11 mouse cellular contexts compared by ENCODE assay signal in the genomic region with DNA sequence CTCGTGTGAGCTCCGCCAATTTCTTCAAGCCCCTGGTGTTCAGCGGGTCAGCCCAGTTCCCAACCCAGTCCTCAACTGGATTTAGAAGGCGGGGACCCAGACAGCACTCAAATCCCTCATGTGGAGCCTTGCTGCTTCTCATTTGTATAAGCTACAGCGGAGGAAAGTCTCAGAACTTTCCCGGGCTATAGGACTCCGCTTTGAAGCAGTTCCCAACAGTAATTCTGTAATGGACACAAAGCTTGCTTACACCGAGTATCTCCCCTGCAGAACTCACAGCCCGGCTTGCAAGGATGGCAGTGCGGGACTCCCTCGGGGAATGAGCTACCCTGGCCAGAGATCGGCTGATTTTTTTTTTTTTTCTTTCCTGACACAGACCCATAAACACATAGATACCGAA. TPM values are rescaled to one million over a fixed set of nuclear protein-coding genes. Genes with fewer than 3 reads are reported as not detected.
DNase-seq lines count a peak whose midpoint lies in the region; ATAC-seq and TF ChIP-seq lines count a peak whose summit lies in the region.
"Had no signal": no experiment of that assay in that cellular context is flagged by ENCODE, and none has a peak within 500 bp of the region (broad histone marks: within the 10 kb centered on the region; RNA-seq: fewer than 3 reads in every experiment).

No protein-coding gene starts in this region.

- no peak overlapping the region for H3K27ac ChIP-seq in lung, embryonic 14.5 days (ENCODE audit: low read depth)
- peak overlapping the region; percentile 85 for H3K27ac ChIP-seq in forebrain, embryonic 15.5 days (replicated peaks)
- H3K27ac ChIP-seq in limb, embryonic 12.5 days = no peak overlapping the region
- H3K27ac ChIP-seq in neural tube, embryonic 14.5 days (ENCODE audit: low read depth, low read length) = no peak overlapping the region
- H3K27ac ChIP-seq in layer of hippocampus, adult 2 months = no peak overlapping the region

- H3K9me3 ChIP-seq in lung, embryonic 14.5 days (ENCODE audit: low read depth, low read length) = peaks cover 5% of the 10 kb centered on the region; the same call in 1 of the 2 replicates
- H3K9me3 ChIP-seq in forebrain, embryonic 15.5 days = no peaks in the 10 kb centered on the region
- peaks cover 20% of the 10 kb centered on the region for H3K9me3 ChIP-seq in limb, embryonic 12.5 days
- H3K9me3 ChIP-seq in neural tube, embryonic 14.5 days (ENCODE audit: control insufficient read depth, low read length) = no peaks in the 10 kb centered on the region

- peaks cover 29% of the 10 kb centered on the region; the same call in 1 of the 2 replicates for H3K27me3 ChIP-seq in lung, embryonic 14.5 days (ENCODE audit: insufficient read depth, low read length)
- H3K27me3 ChIP-seq in forebrain, embryonic 15.5 days = 0 out of 2 replicates have a peak, but pooled peaks cover 9% of the 10 kb centered on the region
- H3K27me3 ChIP-seq in limb, embryonic 12.5 days = peaks cover 53% of the 10 kb centered on the region
- peaks cover 67% of the 10 kb centered on the region for H3K27me3 ChIP-seq in neural tube, embryonic 14.5 days (ENCODE audit: control insufficient read depth, insufficient read depth, low read length)

- ATAC-seq in lung, embryonic 14.5 days (ENCODE audit: insufficient read depth) = no peak
- peak; percentile 80 for ATAC-seq in forebrain, embryonic 15.5 days (replicated peaks)
- ATAC-seq in limb, embryonic 12.5 days (ENCODE audit: insufficient number of reproducible peaks, insufficient read depth, low FRiP score, low TSS enrichment, low read depth) = no peak
- ATAC-seq in neural tube, embryonic 14.5 days (ENCODE audit: low read depth) = no peak

- H3K9ac ChIP-seq in lung, embryonic 14.5 days = no peak overlapping the region
- H3K9ac ChIP-seq in forebrain, embryonic 15.5 days (replicated peaks) = 0 out of 2 replicates have a peak overlapping the region, but pooled peaks have one; percentile 6
- no peak overlapping the region for H3K9ac ChIP-seq in limb, embryonic 12.5 days (replicated peaks)
- H3K9ac ChIP-seq in neural tube, embryonic 14.5 days (replicated peaks; ENCODE audit: low read depth, low read length) = no peak overlapping the region

- DNase-seq in lung, embryonic 14.5 days = peak; percentile 17
- DNase-seq in lung, postnatal 10 days = no peak
- DNase-seq in layer of hippocampus, adult 2 months (ENCODE audit: low spot score in 2 of 2) = no peak
- no peak for DNase-seq in frontal cortex, postnatal 36 days (ENCODE audit: low spot score in 2 of 2)
- no peak for DNase-seq in ovary, postnatal 14 days (ENCODE audit: low spot score)
- DNase-seq: cerebellum, adult 9-11 months; kidney, postnatal 4 days; thymus, adult 2 months had no signal

- H3K4me1 ChIP-seq in lung, embryonic 14.5 days (ENCODE audit: insufficient read depth) = no peaks in the 10 kb centered on the region
- peaks cover 30% of the 10 kb centered on the region for H3K4me1 ChIP-seq in forebrain, embryonic 15.5 days
- H3K4me1 ChIP-seq in limb, embryonic 12.5 days (replicated peaks) = peaks cover 11% of the 10 kb centered on the region; the same call in 1 of the 2 replicates
- H3K4me1 ChIP-seq in neural tube, embryonic 14.5 days (ENCODE audit: control insufficient read depth, insufficient read depth, low read length) = no peaks in the 10 kb centered on the region

- H3K4me3 ChIP-seq in lung, embryonic 14.5 days (ENCODE audit: low read depth, low read length) = no peak overlapping the region
- no peak overlapping the region for H3K4me3 ChIP-seq in forebrain, embryonic 15.5 days
- no peak overlapping the region for H3K4me3 ChIP-seq in limb, embryonic 12.5 days (replicated peaks)
- no peak overlapping the region for H3K4me3 ChIP-seq in neural tube, embryonic 14.5 days (ENCODE audit: low read depth, low read length)
- no peak overlapping the region for H3K4me3 ChIP-seq in layer of hippocampus, adult 2 months

- no peak overlapping the region for H3K4me2 ChIP-seq in lung, embryonic 14.5 days
- H3K4me2 ChIP-seq in forebrain, embryonic 15.5 days (replicated peaks) = peak overlapping the region; percentile 30
- H3K4me2 ChIP-seq in limb, embryonic 12.5 days = peak overlapping the region; percentile 36
- H3K4me2 ChIP-seq in neural tube, embryonic 14.5 days (ENCODE audit: low read depth, low read length) = 0 out of 2 replicates have a peak overlapping the region, but pooled peaks have one; percentile 5

- no peak for TF ChIP-seq CTCF in lung, embryonic 14.5 days (IDR thresholded peaks at IDR 0.05; ENCODE audit: low read depth)
- TF ChIP-seq CTCF in layer of hippocampus, adult 2 months (conservative IDR thresholded peaks at IDR 0.05) = no peak

- 16% methylated on average over 13 of the region's 13 CpGs for WGBS in lung, embryonic 14.5 days
- under 1% methylated on average over 13 of the region's 13 CpGs for WGBS in forebrain, embryonic 15.5 days
- WGBS in limb, embryonic 12.5 days = 9% methylated on average over 13 of the region's 13 CpGs
- WGBS in neural tube, embryonic 14.5 days = 4% methylated on average over 13 of the region's 13 CpGs

- H3K36me3 ChIP-seq in lung, embryonic 14.5 days (ENCODE audit: insufficient read depth) = no peaks in the 10 kb centered on the region
- H3K36me3 ChIP-seq in forebrain, embryonic 15.5 days = no peaks in the 10 kb centered on the region
- no peaks in the 10 kb centered on the region for H3K36me3 ChIP-seq in limb, embryonic 12.5 days
- no peaks in the 10 kb centered on the region for H3K36me3 ChIP-seq in neural tube, embryonic 14.5 days (ENCODE audit: control insufficient read depth, insufficient read depth, low read length)

RNA-seq across cellular contexts. Expression of gene 4932438H23Rik, which starts 45.1 kb away (rescaled TPM):
- polyA plus RNA-seq in lung, embryonic 14.5 days (2014; fragmentation: Nextera tagmentation; extraction: Ambion mirVana) = 0.11 TPM in 1 of 2 replicates, not detected in the other
- 0.60 and 0.89 TPM in 2 replicates for polyA plus RNA-seq in forebrain, embryonic 15.5 days (2015; fragmentation: Nextera tagmentation; extraction: Ambion mirVana)
- not detected in 2 replicates for polyA plus RNA-seq in limb, embryonic 12.5 days (2016; fragmentation: Nextera tagmentation; extraction: Ambion mirVana)
- 0.37 and 0.41 TPM in 2 replicates for polyA plus RNA-seq in neural tube, embryonic 14.5 days (2014; fragmentation: Nextera tagmentation; extraction: Ambion mirVana)
- 1 to 10 TPM; 1.5 to 2.0 TPM for total RNA-seq in layer of hippocampus, adult 2 months (2021)
